Mouse (Mus musculus): ENCODE measurements around the gene Rnf225.

GRCm38 (mm10) chr7:12966104-12966845 lies 39.1 kb downstream of the Rnf225 start:
- TF ChIP-seq CTCF (IDR thresholded peaks at IDR 0.05; ENCODE audit: low read depth) (no peak), EP300 (IDR thresholded peaks at IDR 0.05; ENCODE audit: low read depth) (no peak)
